Mouse (Mus musculus): Measurements from ENCODE around the gene Tmem248.

DNA sequence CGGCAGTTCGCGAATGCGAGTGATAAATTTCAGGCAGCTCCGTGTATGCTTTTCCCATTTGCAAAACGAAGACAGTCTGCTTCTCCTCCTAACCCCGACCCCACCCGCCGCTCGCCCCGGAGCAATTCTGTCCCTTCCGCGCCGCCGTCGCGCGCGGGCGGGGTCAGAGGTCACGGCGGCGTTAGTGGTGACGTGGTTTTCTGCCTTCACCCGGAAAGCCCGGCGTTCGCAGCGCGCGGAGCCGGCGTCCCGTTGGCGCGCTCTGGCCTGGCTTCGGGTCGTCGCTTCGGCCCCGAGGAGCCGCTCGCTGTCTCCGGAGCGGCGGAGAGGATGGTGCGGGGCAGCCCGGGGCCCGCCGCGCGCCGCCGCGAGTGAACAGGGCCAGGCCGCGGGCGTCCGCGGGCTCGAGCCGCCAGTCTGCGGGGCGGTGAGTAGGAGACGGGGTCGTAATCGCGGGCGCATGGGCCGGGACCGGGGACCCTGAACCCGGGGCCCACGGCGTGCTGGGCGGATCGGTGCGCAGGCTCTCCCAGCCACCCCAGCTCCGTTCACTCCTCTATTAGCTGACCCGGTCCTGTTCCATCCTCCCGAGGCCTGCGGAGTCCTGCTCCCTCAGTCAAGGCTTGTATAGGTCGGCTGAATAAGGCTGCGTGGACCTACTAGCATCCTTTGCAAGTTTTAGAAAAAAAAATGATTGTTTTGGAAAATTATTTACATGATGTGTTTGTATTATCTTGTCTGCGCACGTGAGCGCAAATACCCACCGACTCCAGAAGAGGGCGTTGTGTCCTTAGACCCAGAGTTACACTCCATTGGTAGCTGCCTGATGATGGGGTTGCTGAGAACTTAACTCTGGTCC lies 5.5 kb downstream of the Tmem248 start:
- TF ChIP-seq CTCF (IDR thresholded peaks at IDR 0.05; ENCODE audit: low read depth, low read length): peak; percentile 66; the same call in 1 of the 2 replicates
- TF ChIP-seq POLR2A (IDR thresholded peaks at IDR 0.05; ENCODE audit: extremely low read depth, insufficient read depth, low read length): peak; percentile 50; the same call in 1 of the 2 replicates

Measured in liver, adult 2 months (tissue).